Mouse (Mus musculus) testis, postnatal 10 days (tissue): Measurements from ENCODE around the gene Gm21789.
"Not testable (repeated sequence)": the region's sequence is repeated elsewhere in the genome, so short reads cannot be mapped to it uniquely, and the experiment has no call there.

Experiments used
- DNase-seq: peaks from one replicate; pipeline ENCODE4 v3.0.0; 2021; ENCODE audit warnings: low spot score

Gm21789 gene

GRCm38 (mm10) chrX:32941468-32941867 is at the start of gene Gm21789:
TSS of gene Gm21789 (plus strand) at chrX:32941768.
- not testable (repeated sequence) for DNase-seq

- DNase-seq: not testable (repeated sequence)
Observed at GRCm38 (mm10) chrX:32894325-32894724, 47.2 kb upstream of the Gm21789 start, which contains the start of gene Btbd35f30. TSS of gene Btbd35f30 (plus strand) at chrX:32894625.

DNA sequence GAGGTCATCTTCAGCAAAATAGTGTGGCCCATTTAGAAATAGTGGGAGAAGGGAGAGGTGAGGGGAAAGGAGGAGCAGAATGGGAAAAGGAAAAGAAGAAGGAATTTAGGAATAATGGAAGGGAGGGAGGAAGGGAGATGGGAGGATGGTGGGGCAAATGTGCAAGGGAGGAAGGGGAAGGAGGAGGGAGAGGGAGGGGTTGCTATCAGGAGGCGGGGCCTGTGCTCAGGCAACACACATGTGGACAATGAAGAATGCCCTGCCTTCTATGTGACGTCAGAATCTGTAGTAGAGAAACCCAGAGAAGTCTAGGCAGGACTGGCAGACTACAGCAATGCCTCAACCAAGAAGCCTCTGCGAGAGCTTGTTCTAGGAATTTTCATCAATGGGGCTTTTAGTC is 32.0 kb downstream of the Gm21789 start, which contains the start of gene Btbd35f5:
Gene Btbd35f5, plus strand, starts transcription at position 301 of the 400 bp plus-strand sequence.
- not testable (repeated sequence) for DNase-seq
